Mouse (Mus musculus): ENCODE data around the gene Sdccag8. TPM values are rescaled to one million over a fixed set of nuclear protein-coding genes. Genes with fewer than 3 reads are reported as not detected.
"Not testable (repeated sequence)": the region's sequence is repeated elsewhere in the genome, so short reads cannot be mapped to it uniquely, and the experiment has no call there.

Gene Sdccag8
- polyA plus RNA-seq, 1 experiment, result 7.2 TPM

DNA sequence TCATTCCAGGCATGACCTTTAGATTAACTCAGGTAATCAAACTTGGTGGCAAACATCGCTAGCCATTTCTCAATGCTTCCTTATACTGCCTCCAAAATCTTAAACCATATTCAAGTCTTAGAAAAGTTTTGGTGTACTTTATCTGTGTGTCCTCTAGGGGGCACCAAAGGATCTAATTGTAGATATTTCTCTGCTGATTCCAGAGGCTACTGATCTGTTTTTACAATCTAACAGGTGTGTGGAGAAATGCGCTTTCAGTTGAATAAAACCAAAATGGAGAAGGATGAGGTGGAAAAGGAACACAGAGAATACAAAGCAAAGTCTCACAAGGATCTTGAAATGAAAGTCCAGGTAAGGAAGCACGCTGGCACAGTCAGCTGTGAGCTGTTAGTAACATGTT is 63.3 kb downstream of the Sdccag8 start:
- DNase-seq (ENCODE audit: low spot score), result no peak

DNA sequence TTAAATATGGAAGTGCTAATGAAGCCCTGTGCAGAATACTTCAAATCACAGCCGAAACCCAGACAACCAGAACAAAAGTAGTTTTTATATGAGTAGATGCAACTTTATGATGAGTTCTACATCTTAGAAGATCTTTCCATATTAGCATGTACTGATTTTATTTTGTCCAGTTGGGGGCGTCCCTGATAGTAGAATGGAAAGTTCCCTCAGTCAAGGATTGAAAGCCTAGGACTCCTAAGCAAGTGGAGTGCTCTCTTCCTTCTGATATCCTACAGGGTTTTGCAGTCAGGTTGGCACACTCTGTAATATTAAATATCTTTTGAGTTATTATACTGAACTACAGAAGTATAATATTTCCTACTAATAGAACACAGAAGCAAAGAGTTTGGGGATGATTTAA is 64.5 kb downstream of the Sdccag8 start:
- no peak for DNase-seq (ENCODE audit: low spot score)

DNA sequence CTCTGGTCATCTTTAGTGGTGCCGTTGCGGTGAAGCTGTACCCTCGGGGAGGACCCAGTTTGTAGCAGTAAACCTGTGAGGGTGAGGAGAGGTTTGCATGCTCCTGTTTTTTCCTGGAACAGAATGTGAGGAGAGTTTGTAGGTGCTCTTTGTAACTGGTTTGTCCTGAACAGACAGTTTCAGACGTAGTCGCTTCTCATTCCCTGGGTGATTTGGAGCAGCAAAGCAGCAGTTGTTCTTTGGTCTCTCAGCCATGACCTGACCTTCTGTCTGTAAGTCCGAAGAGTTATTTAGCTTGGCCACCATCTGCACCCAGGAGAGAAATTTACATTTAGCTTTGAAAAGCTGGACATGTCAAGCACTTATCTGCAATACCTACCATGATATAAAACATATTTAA is 65.2 kb downstream of the Sdccag8 start:
- no peak for DNase-seq (ENCODE audit: low spot score)

DNA sequence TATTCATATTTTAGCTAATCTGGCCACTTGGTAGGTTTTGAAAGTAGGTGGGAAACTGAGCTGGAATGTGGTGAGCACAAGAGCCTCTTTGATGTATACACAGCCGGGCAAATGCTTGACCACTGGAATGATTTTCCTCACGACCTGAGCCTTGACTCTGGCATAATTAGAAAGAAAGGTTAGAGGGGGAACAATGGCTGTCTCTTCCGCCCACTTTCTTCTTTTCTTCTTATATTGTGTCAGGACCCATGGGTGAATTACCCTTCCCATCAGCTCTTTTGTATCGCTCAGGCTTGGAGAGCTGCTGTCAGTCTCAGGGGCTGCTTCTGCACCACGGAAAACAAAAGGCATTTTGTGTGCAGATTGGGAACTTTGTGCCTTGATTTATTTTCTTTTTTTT is 65.6 kb downstream of the Sdccag8 start:
- DNase-seq (ENCODE audit: low spot score), result no peak

DNA sequence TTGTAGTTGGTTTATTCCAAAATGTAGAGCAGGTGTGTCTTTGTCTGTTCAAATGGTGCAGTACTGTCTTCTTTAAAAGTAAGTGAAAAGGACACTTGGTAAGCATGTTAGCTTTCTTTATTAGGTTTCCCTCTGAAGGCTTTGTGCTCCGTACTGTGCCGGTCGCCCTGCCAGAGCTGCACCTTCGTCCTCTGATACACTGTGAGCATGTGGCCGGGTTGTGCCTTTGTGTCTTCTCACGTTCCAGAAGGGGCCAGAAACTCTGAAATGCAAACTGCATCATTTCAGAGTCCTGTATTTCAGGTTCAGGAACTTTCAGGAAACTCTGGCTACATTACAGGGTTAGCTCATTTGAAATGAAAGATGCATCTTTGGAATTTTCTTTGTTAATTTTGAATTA is 66.5 kb downstream of the Sdccag8 start:
- DNase-seq (ENCODE audit: low spot score), result no peak

DNA sequence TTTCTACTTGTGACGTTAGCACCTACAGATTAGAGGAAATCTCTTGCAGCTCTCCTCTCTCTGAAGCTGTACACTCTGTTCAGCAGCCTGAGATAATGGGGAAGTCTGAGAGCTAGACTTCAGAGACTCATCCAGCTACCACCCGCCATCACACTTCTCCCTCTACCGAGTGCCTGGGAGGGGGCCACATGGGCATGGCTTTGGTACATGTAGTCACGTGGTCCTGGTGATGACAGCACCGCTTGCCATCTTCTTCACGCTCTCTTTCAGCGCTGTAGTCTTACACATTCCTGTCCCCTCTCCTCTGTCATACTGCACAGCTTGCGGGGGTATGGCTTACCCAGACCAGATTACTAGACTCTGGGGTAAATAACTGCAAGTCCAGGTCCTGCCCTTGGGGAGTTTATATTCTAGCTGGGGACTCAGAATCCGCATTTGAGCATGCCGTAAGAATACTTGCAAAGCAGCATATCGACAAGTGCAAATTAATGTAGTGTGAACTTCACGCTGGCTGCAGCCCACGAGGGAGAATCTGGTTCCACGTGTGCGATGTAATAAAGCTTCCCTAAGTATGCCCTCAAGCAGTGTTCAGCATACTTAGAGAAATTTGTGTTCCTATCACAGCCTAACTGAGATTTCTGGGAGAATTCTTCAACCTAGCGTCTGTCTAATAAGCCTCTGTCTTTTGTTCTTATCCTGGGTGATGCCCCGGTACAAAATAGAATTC is 70.9 kb downstream of the Sdccag8 start:
- no peak for DNase-seq (ENCODE audit: low spot score)

DNA sequence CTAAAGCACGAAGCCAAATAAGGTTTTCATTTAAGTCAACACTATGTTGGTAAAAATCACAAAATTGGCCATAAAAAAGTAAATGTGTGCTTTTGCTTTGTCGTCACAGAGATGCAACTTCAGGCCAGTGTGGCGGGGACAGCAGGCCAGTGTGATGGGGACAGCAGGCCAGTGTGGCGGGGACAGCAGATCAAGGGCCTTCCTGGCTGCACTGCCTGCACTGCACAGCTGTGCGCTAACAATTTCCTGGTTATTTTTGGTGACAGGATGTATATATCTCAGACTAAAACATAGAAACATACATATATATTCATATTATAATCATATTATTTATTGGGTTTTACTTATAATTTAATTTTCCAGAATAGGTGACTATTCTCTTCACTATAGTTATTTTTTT is 71.5 kb downstream of the Sdccag8 start:
- DNase-seq (ENCODE audit: low spot score), result no peak

DNA sequence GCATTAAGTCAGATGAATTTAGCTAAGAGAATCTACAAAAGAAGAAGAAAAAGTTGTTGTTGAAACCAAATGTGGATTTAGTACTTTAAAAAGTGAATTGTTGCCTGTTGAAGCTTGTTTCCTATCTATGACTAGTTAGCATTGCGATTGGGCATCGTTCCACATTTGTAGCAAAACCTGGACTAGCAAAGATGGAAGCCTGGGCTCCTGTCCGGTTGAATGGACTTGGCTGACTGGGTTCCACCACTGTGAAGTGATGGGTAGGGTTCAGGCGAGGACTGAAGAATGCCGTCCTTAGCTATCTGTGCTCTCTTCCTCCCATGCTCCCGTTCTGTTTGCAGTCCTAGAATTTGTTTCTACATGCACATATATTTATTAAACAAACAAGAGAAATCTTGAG is 89.3 kb downstream of the Sdccag8 start:
- DNase-seq (ENCODE audit: low spot score), result no peak

DNA sequence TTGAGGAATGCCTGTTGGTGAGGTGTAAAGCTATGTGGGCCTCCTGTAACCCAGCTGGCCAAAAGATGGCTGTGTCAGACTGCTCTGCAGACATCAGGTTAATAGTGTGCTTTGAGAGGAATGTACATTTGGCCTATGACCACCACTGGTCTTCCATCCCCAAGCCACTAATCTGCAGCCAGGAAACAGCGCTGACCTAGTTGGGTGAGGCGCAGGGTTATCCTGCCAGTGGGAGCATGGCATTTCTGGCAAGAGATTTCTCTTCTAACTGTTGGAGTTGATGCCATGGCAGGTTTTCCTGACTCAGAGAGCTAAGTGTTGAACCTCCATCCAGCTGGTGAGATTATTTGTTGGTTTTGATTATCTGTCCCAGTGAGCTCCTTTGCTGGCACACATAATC is 101.5 kb downstream of the Sdccag8 start:
- DNase-seq (ENCODE audit: low spot score), result no peak

DNA sequence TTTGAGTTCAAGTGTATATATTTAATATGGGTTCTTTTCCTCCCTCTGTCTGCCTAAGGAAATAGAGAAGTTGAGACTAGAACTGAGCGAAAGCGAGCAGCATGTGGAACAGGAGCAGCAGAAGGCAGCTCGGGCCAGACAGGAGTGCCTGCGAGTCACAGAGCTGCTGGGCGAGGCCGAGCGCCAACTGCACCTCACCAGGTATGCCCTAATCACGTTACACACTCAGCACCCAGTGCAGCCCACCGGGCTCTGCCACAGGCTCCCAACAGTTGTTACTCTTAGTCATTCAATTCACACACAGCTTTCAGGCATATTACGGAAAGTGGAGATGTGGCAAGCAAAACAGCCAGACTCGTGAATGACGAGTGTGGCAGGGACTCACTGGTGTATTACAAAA is 105.0 kb downstream of the Sdccag8 start:
- DNase-seq (ENCODE audit: low spot score), result no peak

DNA sequence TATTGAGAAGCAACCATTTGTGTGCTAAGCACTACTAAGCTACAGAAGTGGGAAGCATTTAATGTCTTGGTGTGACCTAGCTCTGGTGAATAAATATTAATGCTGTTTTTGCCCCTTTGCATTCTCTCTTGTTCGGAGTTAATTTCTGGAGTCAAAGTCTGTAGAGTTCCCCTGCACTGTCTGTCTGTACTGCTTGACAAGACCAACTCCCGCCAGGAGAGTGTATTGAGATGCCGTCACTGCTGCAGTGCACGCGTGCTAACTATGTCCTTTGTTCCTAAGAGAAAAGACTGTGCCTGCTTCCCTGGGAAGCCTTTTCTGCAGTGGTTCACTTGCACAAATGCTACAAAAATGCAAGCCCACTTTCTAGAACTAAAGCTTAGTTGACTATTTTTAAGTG is 108.4 kb downstream of the Sdccag8 start:
- no peak for DNase-seq (ENCODE audit: low spot score)

DNA sequence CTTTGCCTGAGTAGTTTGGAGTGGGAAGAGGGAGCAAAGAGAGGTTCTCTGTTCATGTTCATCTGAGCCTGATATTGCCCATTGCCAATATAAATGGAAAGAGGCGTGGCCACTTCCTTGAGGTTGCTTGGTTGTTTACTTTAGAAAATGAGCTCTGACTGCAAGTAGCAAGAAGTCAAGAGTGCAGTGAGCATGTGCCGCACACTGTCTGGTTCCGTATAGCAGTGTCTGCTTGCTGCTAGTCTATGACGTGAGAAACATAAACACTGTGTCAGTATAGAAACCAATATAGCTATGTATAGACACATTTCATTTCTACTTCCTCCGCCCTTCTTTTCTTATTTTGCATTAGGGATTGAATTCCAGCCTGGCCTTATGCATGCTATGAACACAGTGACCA is 111.5 kb downstream of the Sdccag8 start:
- no peak for DNase-seq (ENCODE audit: low spot score)

DNA sequence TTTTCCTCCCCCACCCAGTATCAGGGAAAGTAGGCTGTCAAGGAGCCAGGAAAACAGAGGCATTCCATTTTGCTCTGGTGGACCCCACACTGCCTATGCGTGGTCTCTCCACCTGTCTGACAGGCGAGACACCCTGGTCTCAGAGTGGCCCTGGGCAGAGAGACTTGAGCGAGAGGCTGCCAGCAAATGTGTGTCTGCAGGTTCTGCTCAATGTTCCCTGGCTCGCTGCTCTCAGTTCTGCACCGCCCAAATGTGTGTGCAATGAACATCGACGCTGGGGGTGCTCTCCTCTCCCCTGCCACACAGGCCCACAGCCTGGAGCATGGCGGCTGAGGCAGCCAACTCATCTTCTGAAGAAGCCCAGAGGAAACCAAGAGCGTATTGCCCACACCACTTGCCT is 112.9 kb downstream of the Sdccag8 start:
- no peak for DNase-seq (ENCODE audit: low spot score)

DNA sequence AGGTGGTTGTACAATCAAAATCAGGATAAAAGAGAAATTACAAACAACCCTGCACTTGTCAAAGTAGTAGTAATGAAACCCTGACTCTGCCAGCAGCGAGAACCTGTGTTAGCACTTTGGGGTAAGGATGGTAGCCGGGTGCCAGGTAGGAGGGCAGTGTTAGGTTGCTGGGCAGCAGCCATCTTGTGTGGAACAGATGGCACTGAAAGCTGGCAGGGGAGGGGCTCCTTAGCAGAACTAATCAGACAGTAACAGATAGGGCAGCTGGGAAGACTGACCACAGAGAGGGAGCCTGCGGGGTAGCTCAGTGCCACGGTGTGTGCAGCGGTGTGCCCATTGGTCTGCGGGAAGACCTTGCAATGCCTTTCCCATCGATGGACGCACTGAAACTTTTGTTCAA is 115.2 kb downstream of the Sdccag8 start:
- no peak for DNase-seq (ENCODE audit: low spot score)

DNA sequence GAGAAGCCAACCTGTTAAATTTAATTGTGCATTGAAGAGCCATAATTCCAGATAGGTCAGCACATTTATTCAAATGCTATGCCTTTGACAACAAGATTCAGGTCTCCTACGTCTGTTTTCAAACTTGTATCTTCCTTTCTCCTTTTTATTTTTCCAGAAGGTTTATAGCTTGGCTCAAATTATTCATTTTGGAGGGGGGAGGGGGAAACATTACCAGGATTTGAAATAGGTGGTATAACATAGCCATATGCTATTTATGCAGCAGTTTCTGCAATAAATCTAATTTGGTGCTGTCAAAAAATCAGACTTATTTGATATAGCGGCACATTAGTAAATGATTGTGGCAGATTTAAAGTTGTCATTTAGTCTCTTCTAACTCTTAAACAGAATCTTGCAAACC is 116.1 kb downstream of the Sdccag8 start:
- no peak for DNase-seq (ENCODE audit: low spot score)

DNA sequence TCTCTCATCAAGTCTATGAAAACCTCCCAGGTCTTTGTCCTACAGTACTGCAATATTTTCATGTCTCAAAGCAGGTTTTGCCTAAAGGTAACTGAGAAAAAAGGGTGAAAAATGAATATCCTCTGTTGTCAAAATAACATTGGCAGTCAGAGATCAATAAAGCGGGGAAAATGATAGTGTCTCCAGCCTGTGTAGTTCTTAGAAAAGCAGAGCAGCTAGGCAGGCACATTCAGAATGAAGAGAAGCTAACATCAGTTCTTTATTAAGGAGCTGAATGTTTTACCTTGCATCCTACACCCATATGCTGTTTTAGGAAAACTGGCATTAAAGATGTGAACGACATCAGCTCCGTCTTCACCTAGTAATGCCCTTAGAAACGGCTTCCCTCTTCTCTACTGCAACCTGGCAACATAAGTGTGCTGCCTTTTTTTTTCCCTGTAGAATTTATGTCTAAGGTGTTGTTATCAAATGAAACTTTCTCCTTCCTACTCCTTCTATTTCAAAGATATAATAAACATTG is 116.6 kb downstream of the Sdccag8 start:
- no peak for DNase-seq (ENCODE audit: low spot score)

DNA sequence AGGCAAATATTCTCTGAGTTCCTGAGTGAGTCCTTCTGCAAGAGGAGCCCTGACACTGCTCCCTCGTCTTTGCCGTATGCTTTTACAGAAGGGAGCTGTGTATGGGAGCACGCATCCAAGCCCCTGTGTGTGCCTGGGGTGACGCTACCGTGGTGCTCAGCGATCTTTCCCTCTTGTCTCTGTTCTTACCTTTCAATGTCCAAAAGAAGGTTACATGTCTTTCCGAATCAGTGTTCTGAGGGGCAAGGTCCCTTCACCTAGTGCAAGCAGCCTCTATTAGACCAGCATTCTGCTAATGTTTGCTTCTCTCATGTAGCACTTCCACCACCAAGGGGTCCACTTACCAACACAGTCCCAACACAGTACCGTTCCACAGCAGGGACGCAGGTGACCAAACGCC is 117.1 kb downstream of the Sdccag8 start:
- DNase-seq (ENCODE audit: low spot score), result no peak

DNA sequence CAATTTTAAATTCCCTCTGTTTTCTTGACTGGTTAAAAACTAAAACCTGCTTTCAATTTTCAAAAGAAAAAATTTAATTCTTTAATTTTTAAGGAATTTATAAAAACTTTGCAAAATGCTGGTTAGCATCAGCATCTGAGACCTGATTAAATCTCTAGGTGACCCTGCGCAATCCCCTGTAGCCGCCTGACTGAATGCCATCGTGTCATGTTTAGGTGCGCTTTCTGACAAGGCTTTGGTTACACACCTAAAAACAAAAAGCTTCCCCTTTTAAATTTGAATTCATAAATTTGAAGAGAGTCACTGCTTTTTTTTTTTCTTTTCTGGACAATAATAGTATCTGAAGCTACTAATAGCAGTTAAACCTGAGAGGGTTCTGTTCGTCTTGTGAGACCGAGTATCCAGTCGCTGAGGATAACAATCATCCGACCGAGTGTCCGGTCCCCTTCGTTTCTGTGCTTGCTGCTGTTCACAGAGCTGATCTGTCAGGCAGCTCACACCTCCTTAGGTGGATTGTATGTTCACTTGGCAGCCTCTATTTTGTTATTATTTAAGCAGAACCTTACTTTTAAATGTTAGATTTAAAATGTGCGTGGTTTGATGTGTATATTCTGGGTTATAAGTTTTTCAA is 118.0 kb downstream of the Sdccag8 start:
- DNase-seq (ENCODE audit: low spot score), result no peak

DNA sequence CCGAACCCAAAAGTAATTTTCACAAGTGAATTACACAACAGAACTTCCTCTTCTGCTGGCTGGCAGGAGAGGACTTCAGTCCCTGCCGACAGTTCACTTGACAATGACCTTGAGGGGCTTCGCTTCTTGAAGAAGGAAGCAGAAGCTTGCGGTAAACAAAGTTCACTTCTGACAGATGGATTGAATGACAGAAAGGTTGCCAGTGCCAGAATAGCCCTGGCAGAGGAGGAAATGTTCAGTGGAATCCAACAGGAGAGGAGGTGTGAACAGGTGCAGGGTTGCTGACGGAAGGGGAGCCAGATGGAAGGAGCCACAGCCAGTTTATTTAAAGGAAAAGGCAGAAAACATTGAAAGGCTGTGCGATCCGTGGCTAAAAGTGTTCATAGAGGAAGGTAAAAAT is 118.9 kb downstream of the Sdccag8 start:
- DNase-seq (ENCODE audit: low spot score), result no peak

DNA sequence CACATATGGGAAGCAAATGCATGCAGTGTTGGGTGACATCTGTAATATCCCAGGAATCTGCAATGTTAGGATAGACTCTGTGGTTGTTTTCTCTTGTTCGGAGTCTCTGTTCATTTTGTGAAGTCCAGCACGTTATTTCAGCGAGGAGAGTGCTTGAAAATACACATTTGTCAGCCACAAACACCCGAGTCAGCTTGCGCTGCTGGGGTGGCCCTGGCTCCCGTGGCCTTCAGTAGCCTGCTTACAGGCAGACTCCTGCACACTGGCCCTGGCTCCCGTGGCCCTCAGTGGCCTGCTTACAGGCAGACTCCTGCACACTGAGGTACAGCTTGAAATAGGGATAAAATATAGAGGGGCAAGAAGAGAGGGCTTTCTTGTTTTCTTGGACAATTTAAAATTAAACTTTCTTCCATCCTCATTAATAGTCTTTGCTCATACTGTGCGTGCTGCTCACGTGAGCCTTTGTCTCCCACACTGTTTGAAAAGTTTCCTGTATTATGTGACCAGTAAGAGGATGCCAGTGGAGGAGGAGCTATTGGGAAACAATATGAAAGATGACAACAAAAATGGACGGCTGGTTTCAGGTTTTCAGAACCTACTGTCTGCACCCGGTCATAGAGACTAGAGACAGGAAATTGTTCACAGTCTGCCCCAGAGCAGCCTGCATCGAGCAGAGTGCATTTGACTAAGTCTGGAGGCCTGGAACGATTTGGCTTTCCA is 119.7 kb downstream of the Sdccag8 start:
- DNase-seq (ENCODE audit: low spot score), result no peak

DNA sequence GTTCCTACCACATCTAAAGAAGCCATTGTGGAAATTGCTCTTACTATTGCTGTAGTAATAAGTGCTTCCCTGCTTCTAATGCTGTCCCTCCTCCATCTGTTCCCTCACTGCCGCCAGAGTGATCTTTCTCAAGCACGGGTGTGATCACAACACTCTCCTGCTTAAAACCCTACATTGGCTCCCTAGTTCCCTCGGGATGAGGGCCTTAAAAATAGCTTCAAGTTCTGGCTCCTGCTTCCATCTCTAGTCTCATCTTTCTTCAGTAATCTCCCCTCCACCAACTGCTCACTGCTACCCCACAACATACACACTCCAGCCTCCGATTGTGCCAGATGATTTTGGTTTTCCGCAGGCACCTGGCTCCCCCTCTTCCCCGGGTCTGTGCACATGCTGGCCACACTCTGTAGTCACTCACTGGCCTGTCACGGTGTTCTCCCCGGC is 125.5 kb downstream of the Sdccag8 start:
- DNase-seq (ENCODE audit: low spot score), result no peak

DNA sequence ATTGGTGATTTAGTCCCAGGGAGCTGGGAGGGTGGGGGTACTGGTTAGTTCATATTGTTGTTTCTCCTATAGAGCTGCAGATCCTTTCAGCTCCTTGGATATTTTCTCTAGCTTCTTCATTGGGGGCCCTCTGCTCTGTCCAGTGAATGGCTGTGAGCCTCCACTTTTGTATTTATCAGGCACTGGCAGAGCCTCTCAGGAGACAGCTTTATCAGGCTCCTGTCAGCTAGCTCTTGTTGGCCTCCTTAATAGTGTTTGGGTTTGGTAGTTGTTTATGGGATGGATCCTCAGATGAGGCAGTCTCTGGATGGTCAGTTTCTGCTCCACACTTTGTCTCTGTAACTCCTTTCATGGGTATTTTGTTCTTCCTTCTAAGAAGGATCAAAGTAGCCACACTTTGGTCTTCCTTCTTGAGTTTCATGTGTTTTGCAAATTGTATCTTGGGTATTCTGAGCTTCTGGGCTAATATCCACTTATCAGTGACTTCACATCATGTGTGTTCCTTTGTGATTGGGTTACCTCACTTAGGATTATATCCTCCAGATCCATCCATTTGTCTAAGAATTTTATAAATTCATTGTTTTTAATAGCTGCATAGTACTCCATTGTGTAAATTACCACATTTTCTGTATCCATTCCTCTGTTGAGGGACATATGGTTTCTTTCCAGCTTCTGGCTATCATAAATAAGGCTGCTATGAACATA is 127.0 kb downstream of the Sdccag8 start:
- not testable (repeated sequence) for DNase-seq (ENCODE audit: low spot score)
